Mouse (Mus musculus): ENCODE results near the gene Card10. TPM values are rescaled to one million over a fixed set of nuclear protein-coding genes. Genes with fewer than 3 reads are reported as not detected.

Gene Card10
- total RNA-seq, 1 experiment = 5.0 TPM

DNA sequence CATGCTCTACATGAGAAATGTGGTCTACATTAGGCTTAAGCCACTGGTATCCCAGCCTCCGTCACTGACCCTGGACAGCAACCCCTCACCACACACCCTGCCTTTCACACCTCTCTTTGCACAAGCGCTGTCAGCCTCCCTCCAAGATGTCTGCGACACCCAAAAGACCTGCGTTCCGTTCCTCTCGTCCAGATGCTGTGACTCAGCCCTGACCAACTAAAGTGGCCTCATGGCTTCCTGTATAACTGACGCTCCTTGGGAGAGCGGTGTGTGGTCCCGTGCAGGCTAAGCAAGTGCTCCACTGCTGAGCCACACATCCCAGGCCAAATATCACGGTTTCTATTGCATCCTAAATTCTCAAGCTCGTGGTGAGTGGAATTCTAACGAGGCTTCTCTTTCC is 62.2 kb downstream of the Card10 start:
- 0 out of 4 replicates have a peak, but pooled peaks cover 0 to 2% of the 10 kb centered on the region in 2 experiments for H3K4me1 ChIP-seq (ENCODE audit: control insufficient read depth in 2 of 2, insufficient read depth in 2 of 2, low read length in 2 of 2, poor library complexity in 1 of 2)
- TF ChIP-seq HCFC1 (IDR thresholded peaks at IDR 0.05; ENCODE audit: borderline replicate concordance, insufficient read depth, low read length) (no peak), ZC3H11A (IDR thresholded peaks at IDR 0.05; ENCODE audit: borderline replicate concordance, low read depth, low read length) (no peak), CHD2 (IDR thresholded peaks at IDR 0.05; ENCODE audit: low read depth, low read length) (no peak), ZNF384 (IDR thresholded peaks at IDR 0.05; ENCODE audit: low read depth, low read length) (no peak), MAFK (IDR thresholded peaks at IDR 0.05; ENCODE audit: insufficient read depth, low read depth, low read length) (no peak)
- no peak overlapping the region for H3K27ac ChIP-seq (ENCODE audit: insufficient read depth, low read depth, low read length, poor library complexity, severe bottlenecking)
- H3K36me3 ChIP-seq (ENCODE audit: control insufficient read depth, insufficient read depth, low read length, poor library complexity, severe bottlenecking) = no peaks in the 10 kb centered on the region
- in situ Hi-C loops (cut with MboI; ENCODE audit: low sequenced_read_pairs in 2 of 2, unreplicated experiment in 2 of 2) = loop anchor here in 1 of 2 experiments (10.0 kb wide), 1 partner anchor 116 kb away; no protein-coding TSS in a partner anchor
- H3K9ac ChIP-seq (ENCODE audit: insufficient read depth, low read depth, low read length, poor library complexity, severe bottlenecking) = no peak overlapping the region
- DNase-seq (ENCODE audit: low read depth, low spot score) = no peak
- H3K9me3 ChIP-seq (ENCODE audit: control insufficient read depth, insufficient read depth, low read depth, low read length) = no peaks in the 10 kb centered on the region
- no peak overlapping the region for H3K4me3 ChIP-seq (ENCODE audit: insufficient read depth in 1 of 2, low read depth in 1 of 2, low read length in 2 of 2, poor library complexity in 1 of 2, severe bottlenecking in 1 of 2)

DNA sequence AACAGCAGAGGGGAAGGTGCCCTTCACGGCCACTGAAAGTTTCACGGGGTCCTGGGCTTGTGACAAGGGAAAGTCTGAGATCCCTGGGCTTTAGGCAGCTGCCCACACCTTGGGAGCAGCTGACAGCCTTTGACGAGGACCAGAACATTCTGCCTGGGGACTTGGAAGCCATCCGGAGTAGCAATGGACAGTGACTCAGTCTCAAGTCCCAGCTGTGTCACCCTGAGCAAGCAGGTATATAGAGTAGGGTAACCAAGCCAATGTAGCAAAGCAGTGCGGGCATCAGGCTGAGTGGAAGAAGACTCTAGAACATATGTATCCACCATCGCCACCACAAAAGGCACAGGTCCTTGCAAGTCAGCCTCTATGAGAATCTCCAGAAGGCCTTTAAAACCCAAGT is 65.7 kb downstream of the Card10 start:
- Histone ChIP-seq H3K27ac (ENCODE audit: insufficient read depth, low read depth, low read length, poor library complexity, severe bottlenecking) (no peak overlapping the region), H3K4me1 (ENCODE audit: control insufficient read depth in 2 of 2, insufficient read depth in 2 of 2, low read length in 2 of 2, poor library complexity in 1 of 2) (0 out of 4 replicates have a peak, but pooled peaks cover 0 to 2% of the 10 kb centered on the region in 2 experiments), H3K9ac (ENCODE audit: insufficient read depth, low read depth, low read length, poor library complexity, severe bottlenecking) (no peak overlapping the region), H3K36me3 (ENCODE audit: control insufficient read depth, insufficient read depth, low read length, poor library complexity, severe bottlenecking) (no peaks in the 10 kb centered on the region), H3K9me3 (ENCODE audit: control insufficient read depth, insufficient read depth, low read depth, low read length) (no peaks in the 10 kb centered on the region), H3K4me3 (ENCODE audit: insufficient read depth in 1 of 2, low read depth in 1 of 2, low read length in 2 of 2, poor library complexity in 1 of 2, severe bottlenecking in 1 of 2) (no peak overlapping the region)
- TF ChIP-seq ZNF384 (IDR thresholded peaks at IDR 0.05; ENCODE audit: low read depth, low read length) (no peak), CHD2 (IDR thresholded peaks at IDR 0.05; ENCODE audit: low read depth, low read length) (no peak), ZC3H11A (IDR thresholded peaks at IDR 0.05; ENCODE audit: borderline replicate concordance, low read depth, low read length) (no peak), MAFK (IDR thresholded peaks at IDR 0.05; ENCODE audit: insufficient read depth, low read depth, low read length) (no peak), HCFC1 (IDR thresholded peaks at IDR 0.05; ENCODE audit: borderline replicate concordance, insufficient read depth, low read length) (no peak)
- no peak for DNase-seq (ENCODE audit: low read depth, low spot score)
- in situ Hi-C loops (cut with MboI; ENCODE audit: low sequenced_read_pairs in 2 of 2, unreplicated experiment in 2 of 2) = loop anchor here in 1 of 2 experiments (5.0 kb wide), 1 partner anchor 115 kb away; no protein-coding TSS in a partner anchor

DNA sequence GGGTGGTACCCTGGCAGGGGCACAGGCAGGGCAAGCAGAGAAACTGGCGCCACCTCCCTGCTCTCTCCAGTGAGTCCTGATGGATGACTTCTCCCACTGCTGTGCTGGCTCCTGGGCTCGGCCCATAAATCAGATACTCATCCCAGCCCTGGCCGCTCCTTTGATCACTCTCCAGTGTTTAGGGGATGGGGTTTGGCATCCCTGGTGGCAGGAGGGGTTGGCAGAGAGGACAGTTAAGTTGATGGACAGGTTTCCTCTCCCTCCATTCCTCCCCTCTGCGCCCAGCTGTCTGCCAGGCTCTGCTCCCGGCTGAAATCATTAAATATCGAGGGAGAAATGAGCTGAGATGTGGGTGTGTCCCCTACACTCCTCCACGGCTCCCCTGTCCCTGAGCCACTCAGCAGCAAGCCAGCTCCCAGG is 66.2 kb downstream of the Card10 start:
- in situ Hi-C loops (cut with MboI; ENCODE audit: low sequenced_read_pairs in 2 of 2, unreplicated experiment in 2 of 2) = loop anchor here in 1 of 2 experiments (5.0 kb wide), 1 partner anchor 114 kb away; no protein-coding TSS in a partner anchor
- no peak overlapping the region for H3K9ac ChIP-seq (ENCODE audit: insufficient read depth, low read depth, low read length, poor library complexity, severe bottlenecking)
- H3K4me1 ChIP-seq (ENCODE audit: control insufficient read depth in 2 of 2, insufficient read depth in 2 of 2, low read length in 2 of 2, poor library complexity in 1 of 2) = 0 out of 4 replicates have a peak, but pooled peaks cover 0 to 2% of the 10 kb centered on the region in 2 experiments
- DNase-seq (ENCODE audit: low read depth, low spot score) = no peak
- H3K36me3 ChIP-seq (ENCODE audit: control insufficient read depth, insufficient read depth, low read length, poor library complexity, severe bottlenecking) = no peaks in the 10 kb centered on the region
- no peak overlapping the region for H3K27ac ChIP-seq (ENCODE audit: insufficient read depth, low read depth, low read length, poor library complexity, severe bottlenecking)
- no peak overlapping the region for H3K4me3 ChIP-seq (ENCODE audit: insufficient read depth in 1 of 2, low read depth in 1 of 2, low read length in 2 of 2, poor library complexity in 1 of 2, severe bottlenecking in 1 of 2)
- TF ChIP-seq ZNF384 (IDR thresholded peaks at IDR 0.05; ENCODE audit: low read depth, low read length) = no peak
- TF ChIP-seq HCFC1 (IDR thresholded peaks at IDR 0.05; ENCODE audit: borderline replicate concordance, insufficient read depth, low read length) = no peak
- TF ChIP-seq CHD2 (IDR thresholded peaks at IDR 0.05; ENCODE audit: low read depth, low read length) = no peak
- no peak for TF ChIP-seq ZC3H11A (IDR thresholded peaks at IDR 0.05; ENCODE audit: borderline replicate concordance, low read depth, low read length)
- no peak for TF ChIP-seq MAFK (IDR thresholded peaks at IDR 0.05; ENCODE audit: insufficient read depth, low read depth, low read length)
- no peaks in the 10 kb centered on the region for H3K9me3 ChIP-seq (ENCODE audit: control insufficient read depth, insufficient read depth, low read depth, low read length)

DNA sequence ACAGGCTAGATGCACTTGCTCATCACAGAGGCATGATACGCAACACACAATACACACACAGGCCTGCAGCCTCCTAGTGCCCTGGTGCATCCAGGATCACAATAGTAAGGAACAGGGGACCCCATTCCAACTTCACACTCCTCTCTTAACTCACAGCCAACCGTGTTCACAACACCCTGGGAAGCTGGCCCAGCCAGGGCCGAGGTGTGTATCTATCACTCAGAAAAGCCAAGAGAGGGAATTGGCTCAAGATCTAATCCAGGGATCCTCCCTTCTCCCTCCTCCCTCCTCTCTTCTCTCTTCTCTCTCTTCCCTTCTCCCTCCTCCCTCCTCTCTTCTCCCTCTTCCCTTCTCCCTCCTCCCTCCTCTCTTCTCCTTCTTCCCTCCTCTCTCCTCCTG is 66.7 kb downstream of the Card10 start:
- H3K27ac ChIP-seq (ENCODE audit: insufficient read depth, low read depth, low read length, poor library complexity, severe bottlenecking) = no peak overlapping the region
- no peak for TF ChIP-seq HCFC1 (IDR thresholded peaks at IDR 0.05; ENCODE audit: borderline replicate concordance, insufficient read depth, low read length)
- TF ChIP-seq ZNF384 (IDR thresholded peaks at IDR 0.05; ENCODE audit: low read depth, low read length) = no peak
- TF ChIP-seq CHD2 (IDR thresholded peaks at IDR 0.05; ENCODE audit: low read depth, low read length) = no peak
- TF ChIP-seq ZC3H11A (IDR thresholded peaks at IDR 0.05; ENCODE audit: borderline replicate concordance, low read depth, low read length) = no peak
- TF ChIP-seq MAFK (IDR thresholded peaks at IDR 0.05; ENCODE audit: insufficient read depth, low read depth, low read length) = no peak
- no peak for DNase-seq (ENCODE audit: low read depth, low spot score)
- no peak overlapping the region for H3K9ac ChIP-seq (ENCODE audit: insufficient read depth, low read depth, low read length, poor library complexity, severe bottlenecking)
- H3K36me3 ChIP-seq (ENCODE audit: control insufficient read depth, insufficient read depth, low read length, poor library complexity, severe bottlenecking) = no peaks in the 10 kb centered on the region
- H3K4me1 ChIP-seq (ENCODE audit: control insufficient read depth in 2 of 2, insufficient read depth in 2 of 2, low read length in 2 of 2, poor library complexity in 1 of 2) = 0 out of 4 replicates have a peak, but pooled peaks cover 0 to 2% of the 10 kb centered on the region in 2 experiments
- no peak overlapping the region for H3K4me3 ChIP-seq (ENCODE audit: insufficient read depth in 1 of 2, low read depth in 1 of 2, low read length in 2 of 2, poor library complexity in 1 of 2, severe bottlenecking in 1 of 2)
- H3K9me3 ChIP-seq (ENCODE audit: control insufficient read depth, insufficient read depth, low read depth, low read length) = no peaks in the 10 kb centered on the region
- in situ Hi-C loops (cut with MboI; ENCODE audit: low sequenced_read_pairs in 2 of 2, unreplicated experiment in 2 of 2) = loop anchor here in 1 of 2 experiments (5.0 kb wide), 1 partner anchor 114 kb away; no protein-coding TSS in a partner anchor
